Mouse (Mus musculus): ENCODE measurements around the gene Pdk4. TPM values are rescaled to one million over a fixed set of nuclear protein-coding genes. Genes with fewer than 3 reads are reported as not detected.

Pdk4 gene
- total RNA-seq, 2 experiments from 2014 or later, result 11.1 to 14.1 TPM

DNA sequence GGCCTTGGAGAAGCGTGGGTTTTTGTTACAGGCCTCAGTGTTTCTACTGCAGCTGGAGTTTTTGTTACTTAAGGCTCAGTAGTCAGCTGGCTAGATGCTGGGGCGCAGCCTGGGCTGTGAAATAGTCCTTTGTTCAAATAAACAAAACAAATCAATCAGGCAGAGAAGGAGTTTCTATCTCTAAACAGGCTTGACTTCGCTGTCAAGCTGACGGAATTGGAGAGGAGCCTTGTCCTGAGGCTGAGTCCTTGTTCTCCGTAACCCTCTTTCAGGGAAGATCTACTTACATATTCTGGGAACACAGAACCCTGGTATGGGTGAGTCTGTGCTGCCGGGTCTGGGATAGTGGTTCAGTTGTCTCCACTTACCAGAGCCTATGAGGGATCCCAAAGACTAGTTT, 48.6 kb downstream of the Pdk4 start:
- no peak for DNase-seq (ENCODE audit: extremely low spot score in 1 of 2, low spot score in 1 of 2)

DNA sequence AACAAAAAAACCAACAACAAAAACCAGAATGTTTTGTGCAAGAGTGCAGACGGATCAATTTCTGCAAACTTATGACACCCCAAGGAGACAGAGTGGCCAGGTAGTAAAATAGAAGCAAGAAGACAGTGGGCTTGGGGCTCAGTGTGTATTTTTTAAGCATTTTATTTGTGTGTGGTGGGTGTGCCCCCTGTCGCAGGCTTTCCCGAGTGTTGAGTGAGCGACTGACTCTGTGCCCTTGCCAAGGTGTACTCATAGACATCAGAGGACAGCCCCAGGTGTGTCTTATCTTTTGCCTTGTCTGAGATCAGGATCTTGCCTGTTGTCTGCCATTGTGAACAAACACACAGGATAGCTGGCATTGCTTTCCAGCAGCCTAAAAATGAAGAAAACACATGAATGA, 49.1 kb downstream of the Pdk4 start:
- DNase-seq (ENCODE audit: extremely low spot score in 1 of 2, low spot score in 1 of 2), result no peak

DNA sequence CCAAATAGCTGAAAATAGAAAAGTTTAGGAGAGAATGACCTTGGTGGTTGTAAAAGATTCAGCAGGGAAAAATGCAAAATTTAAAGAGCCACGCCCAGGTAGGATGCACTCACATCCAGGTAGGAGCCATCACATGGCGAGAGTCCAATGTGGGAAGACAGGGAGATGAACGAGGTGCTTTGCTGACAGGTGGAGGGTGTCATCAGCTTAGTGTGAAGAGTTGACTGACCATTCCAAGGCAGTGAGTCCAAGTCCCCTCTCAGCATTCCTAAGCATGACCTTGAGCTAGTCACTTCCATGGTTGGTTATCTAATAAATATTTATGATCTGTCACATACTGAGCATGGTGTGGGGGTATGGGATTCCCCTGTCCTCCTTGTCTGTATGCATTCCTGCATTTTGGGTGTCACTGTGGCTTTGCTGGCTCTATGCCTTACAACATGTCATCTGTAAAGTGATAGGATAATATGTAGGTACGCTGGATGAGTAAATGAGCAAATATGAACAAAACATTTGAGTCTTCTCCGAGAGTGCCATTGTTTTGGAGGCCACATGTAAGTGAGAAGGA, 51.7 kb downstream of the Pdk4 start:
- no peak for DNase-seq (ENCODE audit: extremely low spot score in 1 of 2, low spot score in 1 of 2)

DNA sequence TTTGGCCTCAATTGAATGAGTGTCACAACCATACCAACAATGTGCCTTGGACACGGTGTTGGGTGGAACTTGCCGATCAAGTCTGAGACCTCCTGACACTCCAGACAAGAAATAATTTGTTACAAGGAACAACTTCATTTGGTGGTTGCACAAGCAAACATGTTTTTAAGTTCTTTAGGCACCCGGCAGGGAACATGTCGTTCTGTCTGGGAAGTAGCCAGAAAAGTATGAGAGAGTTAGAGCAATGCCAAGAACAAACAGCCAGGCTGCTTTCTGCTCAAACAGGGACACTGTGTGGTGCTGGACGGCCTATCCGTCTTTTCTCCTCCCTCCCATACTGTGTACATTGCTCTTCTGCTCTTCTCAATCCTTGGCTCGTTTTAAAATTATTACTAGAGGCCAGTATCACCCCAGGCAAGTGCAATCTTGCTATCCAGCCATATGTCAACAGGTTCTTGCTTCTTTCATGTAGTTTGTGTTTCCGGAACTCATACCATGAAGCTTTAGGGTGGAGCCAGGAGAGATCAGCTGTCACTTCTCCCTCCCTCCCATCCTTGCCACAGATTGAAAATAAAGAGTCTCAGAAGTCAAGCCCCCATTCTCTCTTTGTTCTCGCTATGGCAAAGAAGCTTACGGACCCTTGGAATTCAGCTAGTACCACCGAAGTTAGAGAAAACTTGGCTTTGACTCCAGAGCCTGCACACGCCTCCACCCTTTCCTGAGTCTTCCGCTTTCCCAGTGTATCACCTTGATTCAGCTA, 52.8 kb downstream of the Pdk4 start:
- DNase-seq (ENCODE audit: extremely low spot score in 1 of 2, low spot score in 1 of 2), result peak in 1 of 2 experiments; percentile 16

DNA sequence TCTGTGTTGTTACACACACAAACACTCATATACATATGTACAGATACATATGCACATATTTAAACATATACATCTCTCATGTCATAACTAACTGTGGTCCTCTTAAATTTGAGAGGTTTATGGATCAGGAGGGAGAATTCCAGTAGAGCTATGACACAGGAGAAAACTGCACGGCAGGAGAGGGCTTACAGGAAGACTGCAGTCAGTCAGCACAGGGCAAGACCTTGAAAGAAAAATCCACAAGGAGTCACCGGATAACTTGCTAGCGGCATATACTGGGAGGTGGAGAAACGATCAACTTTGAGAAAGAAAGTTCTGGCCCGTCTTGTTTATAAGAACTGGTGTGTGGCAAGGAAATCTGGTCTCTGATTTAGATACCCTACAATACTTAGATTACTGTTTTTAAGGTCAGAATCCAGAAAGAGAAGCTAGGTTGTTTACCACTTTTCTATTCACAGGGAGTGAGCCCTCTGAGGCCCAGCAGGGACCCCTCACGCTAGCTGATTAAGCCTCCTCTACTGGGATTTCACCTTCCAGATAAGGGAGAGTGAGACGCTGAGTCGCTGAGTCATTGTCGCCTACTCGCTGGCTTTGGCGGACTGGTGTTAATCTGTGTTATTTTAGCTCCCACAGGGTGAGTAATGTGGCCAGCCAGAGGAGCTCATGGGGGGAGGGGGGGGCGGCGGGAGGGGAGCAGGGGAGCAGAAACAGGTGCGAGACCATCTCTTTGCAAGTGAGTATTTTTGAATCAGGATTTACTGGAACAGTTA, 53.6 kb downstream of the Pdk4 start:
- peak in 1 of 2 experiments; percentile 17 for DNase-seq (ENCODE audit: extremely low spot score in 1 of 2, low spot score in 1 of 2)

DNA sequence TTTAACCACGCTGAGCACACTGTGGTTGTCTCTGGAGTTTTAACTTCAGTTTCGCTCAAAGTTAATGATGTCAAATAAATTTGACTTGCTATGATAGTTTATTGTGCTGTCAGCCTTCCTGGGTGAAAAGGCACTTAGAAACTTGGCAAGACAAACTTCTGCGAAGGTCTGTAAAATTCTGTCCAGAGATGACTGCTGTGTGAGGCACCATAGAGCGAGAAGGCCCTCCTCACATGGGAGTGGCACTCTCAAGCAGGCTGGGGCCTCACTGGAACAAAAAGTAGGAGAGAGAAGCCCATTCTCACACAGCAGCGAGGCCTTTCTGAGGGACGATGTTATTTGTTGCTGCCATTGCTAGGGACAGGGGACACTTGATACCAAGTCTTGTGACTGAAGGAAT, 54.9 kb downstream of the Pdk4 start:
- no peak for DNase-seq (ENCODE audit: extremely low spot score in 1 of 2, low spot score in 1 of 2)

DNA sequence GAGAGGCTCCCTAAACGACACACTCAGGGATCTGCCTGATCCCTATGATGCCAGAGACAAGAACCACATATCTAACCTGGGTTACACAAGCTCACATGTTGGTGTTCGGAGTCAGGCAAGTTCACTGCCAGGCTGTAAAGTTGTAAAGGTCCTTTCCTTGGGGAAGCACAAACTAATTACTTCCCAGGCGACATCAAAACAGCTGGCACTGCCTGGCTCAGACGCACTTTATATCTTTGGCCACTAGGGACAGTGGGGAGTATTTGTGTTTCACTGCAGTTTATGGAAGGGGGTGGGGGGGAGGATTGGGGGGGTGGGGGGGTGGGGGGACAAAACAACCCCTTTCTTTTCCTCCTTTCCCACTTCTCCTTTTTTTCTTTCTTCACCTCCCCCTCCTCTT, 58.4 kb downstream of the Pdk4 start:
- DNase-seq (ENCODE audit: extremely low spot score in 1 of 2, low spot score in 1 of 2), result no peak

DNA sequence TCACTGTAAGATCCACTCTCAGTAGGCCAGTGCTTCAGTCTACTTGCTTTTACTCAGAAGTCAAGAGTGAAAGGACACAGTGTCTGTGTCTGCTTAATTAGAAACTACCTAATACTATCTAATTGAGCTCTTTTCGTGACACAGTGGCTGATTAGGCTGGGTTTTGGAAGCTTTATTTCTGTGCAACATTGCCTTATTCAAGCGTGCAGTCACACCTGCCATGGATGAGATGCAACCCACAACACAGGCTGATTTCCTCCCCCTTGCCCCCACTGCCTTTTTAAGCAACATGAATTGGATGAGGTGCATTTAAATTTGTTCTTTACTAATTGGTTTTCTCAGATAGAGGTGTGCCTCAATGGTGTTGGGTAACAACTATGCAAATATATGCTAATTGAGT, 62.2 kb downstream of the Pdk4 start:
- no peak for DNase-seq (ENCODE audit: extremely low spot score in 1 of 2, low spot score in 1 of 2)

Other genes with a start within 250 kb of the Pdk4 start
- 1 to 10 TPM; 1.5 to 2.8 TPM for gene Pon3, start 240.0 kb downstream of the Pdk4 start, total RNA-seq (2021)
- gene Pon2, start 197.9 kb downstream of the Pdk4 start, total RNA-seq (2021), result 10 to 100 TPM; 21.4 to 22.1 TPM
- gene Asb4, start 112.9 kb downstream of the Pdk4 start, total RNA-seq (2021), result under 1 TPM; 0.54 to 0.79 TPM
- gene Dync1i1, start 229.3 kb upstream of the Pdk4 start, total RNA-seq (2021), result 100 to 1,000 TPM; 133 to 144 TPM

All from layer of hippocampus, postnatal 25 days (tissue).